Mouse (Mus musculus) heart, embryonic 14.5 days (tissue): ENCODE measurements around the gene Gabra4. TPM values are rescaled to one million over a fixed set of nuclear protein-coding genes. Genes with fewer than 3 reads are reported as not detected.

ENCODE experiments used
- ATAC-seq: fragments of 200-750 bp; cut with Nextera tagmentation; 2 replicates; pipeline ENCODE4 v1.8.0; 2017; ENCODE audit warnings: low read depth, moderate TSS enrichment; ENCODE audit not compliant: insufficient number of reproducible peaks, insufficient read depth, low FRiP score
- H3K27ac ChIP-seq, 2 experiments: fragments of 200-500 bp in 1 of 2; fragments of 300-500 bp in 1 of 2; sonication (generic) in 1 of 2; replicated peaks in 1 of 2; 2 replicates each; pipeline ENCODE4 v1.5.1; 2012 to 2014; ENCODE audit warnings: low read depth in 2 of 2, low read length in 2 of 2, control low read depth in 1 of 2, mild to moderate bottlenecking in 1 of 2, mixed read lengths in 1 of 2; ENCODE audit not compliant: control insufficient read depth in 1 of 2, insufficient read depth in 1 of 2
- H3K27me3 ChIP-seq: fragments of 300-500 bp; sonication (generic); 2 replicates; pipeline ENCODE4 v1.6.1; 2014; ENCODE audit warnings: mild to moderate bottlenecking, low read length, control low read depth; ENCODE audit not compliant: control insufficient read depth, insufficient read depth
- H3K36me3 ChIP-seq: fragments of 300-500 bp; sonication (generic); 2 replicates; pipeline ENCODE4 v1.6.1; 2014; ENCODE audit warnings: mild to moderate bottlenecking, control low read depth, low read length, mixed read lengths; ENCODE audit not compliant: control insufficient read depth, insufficient read depth
- H3K4me1 ChIP-seq, 2 experiments: fragments of 200-500 bp in 1 of 2; fragments of 300-500 bp in 1 of 2; sonication (generic) in 1 of 2; 2 replicates each; pipeline ENCODE4 v1.6.1; 2012 to 2014; ENCODE audit warnings: low read length in 2 of 2, control low read depth in 1 of 2, mixed read lengths in 1 of 2; ENCODE audit not compliant: control insufficient read depth in 2 of 2, insufficient read depth in 2 of 2
- H3K4me2 ChIP-seq: fragments of 300-500 bp; sonication (generic); 2 replicates; pipeline ENCODE4 v1.6.1; 2014; ENCODE audit warnings: mild to moderate bottlenecking, low read length
- H3K4me3 ChIP-seq, 2 experiments: fragments of 200-500 bp in 1 of 2; fragments of 300-500 bp in 1 of 2; sonication (generic) in 1 of 2; 2 replicates each; pipeline ENCODE4 v1.5.1; 2012 to 2014; ENCODE audit warnings: low read length in 2 of 2, mild to moderate bottlenecking in 2 of 2, control low read depth in 1 of 2, low read depth in 1 of 2, moderate library complexity in 1 of 2; ENCODE audit not compliant: control insufficient read depth in 1 of 2, insufficient read depth in 1 of 2
- H3K9ac ChIP-seq: fragments of 300-500 bp; sonication (generic); 2 replicates; pipeline ENCODE4 v1.6.1; 2014; ENCODE audit warnings: mild to moderate bottlenecking, low read length
- H3K9me3 ChIP-seq: fragments of 300-500 bp; sonication (generic); 2 replicates; pipeline ENCODE4 v1.6.1; 2016; ENCODE audit warnings: low read length, control low read depth; ENCODE audit not compliant: control insufficient read depth
- WGBS: fragments of 180-500 bp; shearing (Covaris S2); extraction: QIAGEN DNeasy Blood & Tissue Kit; methylation state at CpG from one replicate; pipeline ENCODE4 v1.1.7; 2014; 5-methylcytosine and 5-hydroxymethylcytosine counted together
- polyA plus RNA-seq: library from polyadenylated mRNA; unstranded; fragments of >200 nt; fragmentation: Nextera tagmentation; extraction: Ambion mirVana; gene quantifications from 2 replicates; pipeline ENCODE4 v1.2.1, GENCODE M21; 2014

Gene Gabra4
- polyA plus RNA-seq = 5.2 and 6.6 TPM in 2 replicates

GRCm38 (mm10) chr5:71658115-71658497 lies at the start of gene Gabra4:
TSS of gene Gabra4 (minus strand) at chr5:71658308.
- Histone ChIP-seq H3K4me1 (peaks cover 3 to 6% of the 10 kb centered on the region in 2 experiments; a peak in 2 of 4 replicates), H3K9ac (peak within 1 kb of the TSS; percentile 66), H3K27me3 (no peaks in the 10 kb centered on the region; the same call in 1 of the 2 replicates), H3K4me2 (peak within 1 kb of the TSS; percentile 98), H3K9me3 (no peaks in the 10 kb centered on the region), H3K27ac (no peak within 1 kb of the TSS), H3K36me3 (no peaks in the 10 kb centered on the region), H3K4me3 (peak within 1 kb of the TSS; percentile 67 to 81)
- ATAC-seq = 0 out of 2 replicates have a peak, but pooled peaks have one; percentile 13
- WGBS = 1% methylated on average over 15 of the region's 15 CpGs

- Histone ChIP-seq H3K9me3 (no peaks in the 10 kb centered on the region), H3K4me3 (peak overlapping the region; percentile 56 to 61), H3K4me1 (peaks cover 3 to 7% of the 10 kb centered on the region in 2 experiments; a peak in 1 of 4 replicates), H3K27ac (no peak overlapping the region), H3K4me2 (peak overlapping the region; percentile 94), H3K9ac (peak overlapping the region; percentile 68), H3K36me3 (no peaks in the 10 kb centered on the region), H3K27me3 (peaks cover 10% of the 10 kb centered on the region)
- ATAC-seq = 0 out of 2 replicates have a peak, but pooled peaks have one; percentile 54
- 2% methylated on average over 6 of the region's 6 CpGs for WGBS
These were observed 43.1 kb upstream of the Gabra4 start for GRCm38 (mm10) chr5:71701273-71701614.

- H3K4me1 ChIP-seq = peaks cover 3 to 7% of the 10 kb centered on the region in 2 experiments; a peak in 1 of 4 replicates
- peaks cover 10% of the 10 kb centered on the region for H3K27me3 ChIP-seq
- H3K4me2 ChIP-seq = peak overlapping the region; percentile 94
- no peaks in the 10 kb centered on the region for H3K36me3 ChIP-seq
- H3K9ac ChIP-seq = peak overlapping the region; percentile 68
- H3K27ac ChIP-seq = no peak overlapping the region
- peak; percentile 86 for ATAC-seq
- WGBS = 2% methylated on average over 46 of the region's 46 CpGs
- H3K4me3 ChIP-seq = peak overlapping the region; percentile 56 to 61
- H3K9me3 ChIP-seq = no peaks in the 10 kb centered on the region
These were observed 42.6 kb upstream of the Gabra4 start for GRCm38 (mm10) chr5:71700468-71701272.

GRCm38 (mm10) chr5:71699696-71700467 lies 41.8 kb upstream of the Gabra4 start:
- H3K27me3 ChIP-seq = peaks cover 10% of the 10 kb centered on the region
- H3K9me3 ChIP-seq = no peaks in the 10 kb centered on the region
- WGBS = 1% methylated on average over 19 of the region's 19 CpGs
- peak overlapping the region; percentile 56 to 61 for H3K4me3 ChIP-seq
- peak overlapping the region; percentile 68 for H3K9ac ChIP-seq
- H3K36me3 ChIP-seq = no peaks in the 10 kb centered on the region
- peak overlapping the region; percentile 94 for H3K4me2 ChIP-seq
- peaks cover 3 to 7% of the 10 kb centered on the region in 2 experiments; a peak in 1 of 4 replicates for H3K4me1 ChIP-seq
- no peak for ATAC-seq
- no peak overlapping the region for H3K27ac ChIP-seq

GRCm38 (mm10) chr5:71665593-71665992 lies 7.5 kb upstream of the Gabra4 start:
- no peaks in the 10 kb centered on the region for H3K27me3 ChIP-seq
- H3K27ac ChIP-seq = no peak overlapping the region
- H3K4me1 ChIP-seq = no peaks in the 10 kb centered on the region
- H3K9me3 ChIP-seq = no peaks in the 10 kb centered on the region
- no peak for ATAC-seq
- no peaks in the 10 kb centered on the region for H3K36me3 ChIP-seq
- 58% methylated on average over 4 of the region's 4 CpGs for WGBS
- H3K4me3 ChIP-seq = no peak overlapping the region
- no peak overlapping the region for H3K4me2 ChIP-seq
- H3K9ac ChIP-seq = no peak overlapping the region

- WGBS = under 1% methylated on average over 49 of the region's 49 CpGs
These were observed 510 bp downstream of the Gabra4 start, which contains the start of gene Gabrb1 for GRCm38 (mm10) chr5:71657482-71658114. TSS of gene Gabrb1 (plus strand) at chr5:71658113.

GRCm38 (mm10) chr5:71656771-71657170 lies 1.3 kb downstream of the Gabra4 start:
- WGBS = 3% methylated on average over 10 of the region's 10 CpGs
- Histone ChIP-seq H3K9me3 (no peaks in the 10 kb centered on the region), H3K27ac (no peak overlapping the region), H3K36me3 (no peaks in the 10 kb centered on the region), H3K4me1 (peaks cover 3 to 6% of the 10 kb centered on the region in 2 experiments; a peak in 2 of 4 replicates), H3K27me3 (no peaks in the 10 kb centered on the region; the same call in 1 of the 2 replicates), H3K9ac (peak overlapping the region; percentile 66; the same call in 1 of the 2 replicates), H3K4me2 (peak overlapping the region; percentile 98), H3K4me3 (peak overlapping the region; percentile 67 to 81)
- no peak for ATAC-seq

More at GRCm38 (mm10) chr5:71657482-71658114, 510 bp downstream of the Gabra4 start, which contains the start of gene Gabrb1:
- Histone ChIP-seq H3K36me3 (no peaks in the 10 kb centered on the region), H3K27ac (no peak within 1 kb of the TSS), H3K9me3 (no peaks in the 10 kb centered on the region), H3K4me3 (peak within 1 kb of the TSS; percentile 67 to 81), H3K4me2 (peak within 1 kb of the TSS; percentile 98), H3K4me1 (peaks cover 3 to 6% of the 10 kb centered on the region in 2 experiments; a peak in 2 of 4 replicates), H3K27me3 (no peaks in the 10 kb centered on the region; the same call in 1 of the 2 replicates), H3K9ac (peak within 1 kb of the TSS; percentile 66)
- peak; percentile 77 for ATAC-seq
